Mouse (Mus musculus) bone marrow, adult 2 months (tissue): Measurements from ENCODE around the gene Ctsl.

Experiments used
- CTCF ChIP-seq: fragments of 200-500 bp; IDR thresholded peaks from 2 replicates; pipeline ENCODE4 v1.5.1; 2011; ENCODE audit warnings: low read length, control low read depth; ENCODE audit not compliant: control insufficient read depth, insufficient read depth
- POLR2A ChIP-seq: fragments of 200-500 bp; IDR thresholded peaks from 2 replicates; pipeline ENCODE4 v1.6.1; 2011; ENCODE audit warnings: low read depth, mild to moderate bottlenecking, control low read depth, low read length, borderline replicate concordance; ENCODE audit not compliant: control insufficient read depth

GRCm38 (mm10) chr13:64359702-64360101, 11.0 kb downstream of the Ctsl start:
- TF ChIP-seq CTCF, result no peak
- no peak for TF ChIP-seq POLR2A
